Mouse (Mus musculus): ENCODE measurements at regions not wholly inside any gene's neighbourhood (a gene's known extent, or its start where the extent isn't known, plus 50 kb on each side); places are given as distances from the start of the nearest gene placed in this dataset.

DNA sequence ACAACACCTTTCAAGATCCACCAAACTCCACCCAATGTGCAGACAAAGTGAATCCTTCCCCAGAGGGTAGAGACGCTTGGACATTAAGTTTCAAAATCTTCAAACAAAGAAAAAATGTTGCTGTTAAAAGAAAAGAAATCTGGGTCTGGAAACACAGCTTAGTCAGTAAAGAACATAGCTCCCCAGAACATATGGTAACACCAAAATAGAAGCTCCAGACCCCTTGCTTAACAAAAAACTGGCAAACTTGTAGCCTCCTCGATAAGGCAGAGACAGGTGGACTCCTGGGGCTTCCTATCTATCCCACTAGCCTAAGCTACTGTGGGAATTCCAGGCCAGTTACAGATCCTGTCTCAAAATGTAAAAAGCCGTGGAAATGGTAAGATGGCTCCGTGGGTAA is 99.6 kb upstream of the Mc3r start:
- TF ChIP-seq CTCF (IDR thresholded peaks at IDR 0.05; ENCODE audit: low read depth) (no peak), EP300 (optimal IDR thresholded peaks at IDR 0.05) (no peak)

Data from stomach, postnatal 0 days (tissue).